Mouse (Mus musculus) forebrain, embryonic 10.5 days (tissue): ENCODE results near the gene Gm3604. TPM values are rescaled to one million over a fixed set of nuclear protein-coding genes. Genes with fewer than 3 reads are reported as not detected.
A peak's percentile ranks its signal among the peaks of the same experiment; 100 is the strongest.
"Not testable (repeated sequence)": the region's sequence is repeated elsewhere in the genome, so short reads cannot be mapped to it uniquely, and the experiment has no call there.

Experiments used
- DNase-seq: peaks from one replicate; pipeline ENCODE4 v3.0.0-alpha.2; 2017; ENCODE audit warnings: low spot score; ENCODE audit errors: extremely low spot score
- H3K27ac ChIP-seq: fragments of 300-500 bp; sonication (generic); 2 replicates; pipeline ENCODE4 v1.5.1; 2016; ENCODE audit warnings: mild to moderate bottlenecking
- H3K27me3 ChIP-seq: fragments of 300-500 bp; sonication (generic); 2 replicates; pipeline ENCODE4 v1.6.1; 2016; ENCODE audit warnings: mild to moderate bottlenecking; ENCODE audit not compliant: poor library complexity, severe bottlenecking
- H3K36me3 ChIP-seq: fragments of 300-500 bp; sonication (generic); replicated peaks from 2 replicates; pipeline ENCODE4 v1.6.1; 2016; ENCODE audit warnings: mild to moderate bottlenecking, moderate library complexity
- H3K4me1 ChIP-seq: fragments of 300-500 bp; sonication (generic); 2 replicates; pipeline ENCODE4 v1.6.1; 2016
- H3K4me3 ChIP-seq: fragments of 300-500 bp; sonication (generic); 2 replicates; pipeline ENCODE4 v1.5.1; 2016; ENCODE audit warnings: mild to moderate bottlenecking, moderate library complexity
- H3K9me3 ChIP-seq: fragments of 300-500 bp; sonication (generic); 2 replicates; pipeline ENCODE4 v1.6.1; 2016; ENCODE audit warnings: mild to moderate bottlenecking, moderate library complexity
- WGBS: fragments of 180-500 bp; shearing (Covaris S2); methylation state at CpG from one replicate; pipeline ENCODE4 v1.1.7; 2016; 5-methylcytosine and 5-hydroxymethylcytosine counted together
- microRNA-seq: library from miRNA; unstranded; fragments of <30 nt; microRNA quantifications from one replicate; pipeline ENCODE4, GENCODE M21; 2017
- polyA plus RNA-seq: library from polyadenylated mRNA; unstranded; fragments of >200 nt; fragmentation: Nextera tagmentation; extraction: Ambion mirVana; gene quantifications from 2 replicates; pipeline ENCODE4 v1.2.1, GENCODE M21; 2016

Gene Gm3604
- 3.4 and 3.9 TPM in 2 replicates for polyA plus RNA-seq

- H3K27me3 ChIP-seq, H3K4me1 ChIP-seq, H3K36me3 ChIP-seq: not testable (repeated sequence)
- Histone ChIP-seq H3K9me3 (peaks cover 38% of the 10 kb centered on the region), H3K27ac (peak within 1 kb of the TSS; percentile 78), H3K4me3 (peak within 1 kb of the TSS; percentile 51)
- WGBS: 7% methylated on average over 13 of the region's 13 CpGs
- peak; percentile 28 for DNase-seq
Observed at GRCm38 (mm10) chr13:62382952-62383351, at the start of gene Gm3604. TSS of gene Gm3604 (minus strand) at chr13:62383177.

DNA sequence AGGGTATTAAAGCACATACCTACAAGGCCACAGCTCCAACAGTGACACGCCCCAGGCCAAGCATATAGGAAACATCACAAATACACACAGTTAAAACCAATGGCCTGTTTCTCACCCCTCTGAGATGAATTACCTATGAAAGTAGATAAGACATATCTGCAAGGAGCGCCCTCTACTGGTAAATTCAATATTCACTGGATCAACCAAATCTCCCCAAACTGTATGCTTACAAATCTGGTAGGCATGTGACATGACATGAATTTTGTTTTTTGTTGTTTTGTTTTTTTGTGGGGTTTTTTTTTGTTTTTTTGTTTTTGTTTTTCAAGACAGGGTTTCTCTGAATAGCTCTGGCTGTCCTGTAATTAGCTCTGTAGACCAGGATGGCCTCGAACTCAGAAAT is 16.2 kb upstream of the Gm3604 start:
- 68% methylated on average over 3 of the region's 3 CpGs for WGBS
- not testable (repeated sequence) for H3K4me1 ChIP-seq, H3K4me3 ChIP-seq, H3K27me3 ChIP-seq, H3K27ac ChIP-seq, H3K36me3 ChIP-seq, H3K9me3 ChIP-seq, DNase-seq

- not testable (repeated sequence) for H3K27ac ChIP-seq
Observed at GRCm38 (mm10) chr13:62390076-62390620, 7.2 kb upstream of the Gm3604 start.

DNA sequence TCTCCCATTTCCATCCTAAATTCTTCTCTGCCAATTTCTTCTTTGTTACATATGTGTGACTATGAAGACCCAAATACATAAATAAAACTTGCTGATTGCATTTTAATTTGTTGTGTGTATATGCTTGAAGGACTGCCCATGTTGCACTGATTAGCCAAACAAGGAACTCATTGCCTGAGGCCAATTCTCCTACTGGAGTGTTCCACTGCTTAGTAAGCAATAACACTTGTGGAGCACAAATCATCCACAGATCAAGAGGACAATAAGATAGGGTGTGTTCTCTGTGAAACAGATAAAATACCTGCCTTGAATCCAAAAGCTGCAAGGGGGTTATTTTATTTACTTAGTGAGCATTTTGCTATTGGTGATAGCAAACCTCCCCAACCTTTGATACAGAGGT is 51.2 kb downstream of the Gm3604 start:
- no peaks in the 10 kb centered on the region for H3K4me1 ChIP-seq
- no peak for DNase-seq
- no peak overlapping the region for H3K27ac ChIP-seq
- H3K27me3 ChIP-seq: no peaks in the 10 kb centered on the region
- H3K36me3 ChIP-seq: no peaks in the 10 kb centered on the region
- peaks cover 55% of the 10 kb centered on the region for H3K9me3 ChIP-seq
- H3K4me3 ChIP-seq: no peak overlapping the region

More at GRCm38 (mm10) chr13:62390076-62390620, 7.2 kb upstream of the Gm3604 start:
- not testable (repeated sequence) for H3K4me1 ChIP-seq, H3K4me3 ChIP-seq, H3K27me3 ChIP-seq, DNase-seq, H3K36me3 ChIP-seq
- H3K9me3 ChIP-seq: peaks cover 18% of the 10 kb centered on the region
- WGBS: 92% methylated on average over 8 of the region's 8 CpGs

- Histone ChIP-seq H3K4me3 (no peak overlapping the region), H3K9me3 (peaks cover 54% of the 10 kb centered on the region), H3K4me1 (no peaks in the 10 kb centered on the region), H3K27me3 (no peaks in the 10 kb centered on the region), H3K36me3 (no peaks in the 10 kb centered on the region), H3K27ac (no peak overlapping the region)
- WGBS: 76% methylated on average over 2 of the region's 2 CpGs
- DNase-seq: no peak
Observed at GRCm38 (mm10) chr13:62331381-62331780, 51.6 kb downstream of the Gm3604 start.

Small RNAs within 50 kb of the gene (microRNA-seq; reads per million reads assigned to microRNA genes)
- not detected for gene Gm25933

Other genes starting within 250 kb of the Gm3604 start
- 10.3 and 13.2 TPM in 2 replicates for gene Gm49359, start 83.7 kb upstream of the Gm3604 start, polyA plus RNA-seq
- gene Zfp935, start 175.3 kb upstream of the Gm3604 start, polyA plus RNA-seq: 0.23 TPM in 1 of 2 replicates, not detected in the other
- 21.5 and 23.1 TPM in 2 replicates for gene Zfp934, start 188.0 kb upstream of the Gm3604 start, polyA plus RNA-seq
- 16.4 and 17.5 TPM in 2 replicates for gene 6720489N17Rik, start 241.0 kb upstream of the Gm3604 start, polyA plus RNA-seq